Mouse (Mus musculus): ENCODE results near the gene Ang. TPM values are rescaled to one million over a fixed set of nuclear protein-coding genes. Genes with fewer than 3 reads are reported as not detected.
A peak's percentile ranks its signal among the peaks of the same experiment; 100 is the strongest.

The Ang gene
- total and polyA plus RNA-seq, 3 experiments = 0.44 to 2.2 (median 1.2) TPM

GRCm38 (mm10) chr14:51090077-51090781 lies 721 bp upstream of the Ang start:
- Histone ChIP-seq H3K9ac (ENCODE audit: insufficient read depth, low read depth) (peak overlapping the region; percentile 77), H3K4me1 (ENCODE audit: control insufficient read depth in 1 of 2, insufficient read depth in 2 of 2) (peaks cover 3 to 29% of the 10 kb centered on the region in 2 experiments; a peak in 3 of 4 replicates), H3K27me3 (replicated peaks) (no peaks in the 10 kb centered on the region), H3K9me3 (replicated peaks; ENCODE audit: low read length) (no peaks in the 10 kb centered on the region), H3K36me3 (replicated peaks in 1 of 2; ENCODE audit: control insufficient read depth in 1 of 2, insufficient read depth in 1 of 2, low read length in 1 of 2) (no peaks in the 10 kb centered on the region), H3K27ac (ENCODE audit: insufficient read depth, low read depth) (peak overlapping the region; percentile 88), H3K4me3 (replicated peaks in 1 of 3; ENCODE audit: low read depth in 2 of 3, low read length in 2 of 3, poor library complexity in 1 of 3) (peak overlapping the region; percentile 66 to 94 (median 90)), H3K79me2 (replicated peaks; ENCODE audit: control insufficient read depth, extremely low read depth, insufficient read depth, poor library complexity, severe bottlenecking) (no peaks in the 10 kb centered on the region), H3K4me2 (ENCODE audit: insufficient read depth, low read depth, poor library complexity, severe bottlenecking) (peak overlapping the region; percentile 67; the same call in 1 of the 2 replicates)
- dilution Hi-C loops (cut with MboI; ENCODE audit: extremely low pct_ligation_motif_present, extremely low pct_unique_long_range_greater_than_20kb, low sequenced_read_pairs) (no loop called here), in situ Hi-C loops (cut with MboI; ENCODE audit: low pct_ligation_motif_present, low pct_unique_long_range_greater_than_20kb, low sequenced_read_pairs) (loop anchor here (10.0 kb wide), 1 partner anchor 65 kb away; no protein-coding TSS in a partner anchor)
- peak; percentile 91 for DNase-seq (ENCODE audit: extremely low read depth)
- TF ChIP-seq POLR2A (IDR thresholded peaks at IDR 0.05; ENCODE audit: low read depth, low read length) (no peak), NRF1 (IDR thresholded peaks at IDR 0.05; ENCODE audit: low read depth, low read length) (peak; percentile 55; the same call in 1 of the 2 replicates), MXI1 (IDR thresholded peaks at IDR 0.05; ENCODE audit: low read depth, low read length) (peak; percentile 39; the same call in 1 of the 2 replicates), MAX (IDR thresholded peaks at IDR 0.05; ENCODE audit: low read length) (no peak), USF1 (IDR thresholded peaks at IDR 0.05; ENCODE audit: low read depth, low read length) (no peak), ELF1 (IDR thresholded peaks at IDR 0.05; ENCODE audit: low read depth, low read length) (peak; percentile 97), NELFE (IDR thresholded peaks at IDR 0.05; ENCODE audit: low read depth, low read length) (0 out of 2 replicates have a peak, but pooled peaks have one; percentile 11), UBTF (IDR thresholded peaks at IDR 0.05; ENCODE audit: low read depth, low read length) (no peak), HCFC1 (IDR thresholded peaks at IDR 0.05; ENCODE audit: low read depth, low read length) (peak; percentile 26; the same call in 1 of the 2 replicates), SIN3A (IDR thresholded peaks at IDR 0.05; ENCODE audit: low read length) (peak; percentile 96; the same call in 1 of the 2 replicates), MAFK (IDR thresholded peaks at IDR 0.05; ENCODE audit: insufficient replicate concordance, low read length) (peak; percentile 96), POLR2AphosphoS2 (IDR thresholded peaks at IDR 0.05; ENCODE audit: low read depth, low read length) (no peak), E2F4 (IDR thresholded peaks at IDR 0.05; ENCODE audit: insufficient replicate concordance, low read depth, low read length) (0 out of 2 replicates have a peak, but pooled peaks have one; percentile 85), IRF4 (IDR thresholded peaks at IDR 0.05; ENCODE audit: low read depth, low read length) (peak; percentile 71), TBP (conservative IDR thresholded peaks at IDR 0.05; ENCODE audit: low read depth, low read length) (peak; percentile 100), ZNF384 (IDR thresholded peaks at IDR 0.05; ENCODE audit: low read depth, low read length) (no peak), MAZ (IDR thresholded peaks at IDR 0.05; ENCODE audit: low read depth, low read length) (0 out of 2 replicates have a peak, but pooled peaks have one; percentile 56), CHD1 (IDR thresholded peaks at IDR 0.05; ENCODE audit: low read depth, low read length) (peak; percentile 92), KAT2A (IDR thresholded peaks at IDR 0.05; ENCODE audit: insufficient replicate concordance, low read length) (peak; percentile 80; the same call in 1 of the 2 replicates), MYC (IDR thresholded peaks at IDR 0.05; ENCODE audit: low read depth, low read length) (peak; percentile 68; the same call in 1 of the 2 replicates)

All from CH12.LX (cell line).